Mouse (Mus musculus) kidney, postnatal 0 days (tissue): ENCODE data around the gene Fndc3b. TPM values are rescaled to one million over a fixed set of nuclear protein-coding genes. Genes with fewer than 3 reads are reported as not detected.
A peak's percentile ranks its signal among the peaks of the same experiment; 100 is the strongest.

Experiments
- ATAC-seq: fragments of 200-750 bp; cut with Nextera tagmentation; replicated peaks from 2 replicates; pipeline ENCODE4 v1.8.0; 2017; ENCODE audit warnings: low read depth, moderate number of reproducible peaks, moderate TSS enrichment, moderate library complexity; ENCODE audit not compliant: low FRiP score
- DNase-seq: peaks from one replicate; pipeline ENCODE4 v3.0.0-alpha.2; 2016; ENCODE audit warnings: low spot score
- H3K27ac ChIP-seq: fragments of 300-500 bp; sonication (generic); 2 replicates; pipeline ENCODE4 v1.5.1; 2014; ENCODE audit warnings: mild to moderate bottlenecking
- H3K27me3 ChIP-seq: fragments of 300-500 bp; sonication (generic); 2 replicates; pipeline ENCODE4 v1.6.1; 2014; ENCODE audit warnings: low read length, mixed read lengths; ENCODE audit not compliant: insufficient read depth
- H3K36me3 ChIP-seq: fragments of 300-500 bp; sonication (generic); 2 replicates; pipeline ENCODE4 v1.6.1; 2014; ENCODE audit warnings: low read length, mixed read lengths; ENCODE audit not compliant: insufficient read depth
- H3K4me1 ChIP-seq: fragments of 300-500 bp; sonication (generic); replicated peaks from 2 replicates; pipeline ENCODE4 v1.6.1; 2014; ENCODE audit warnings: antibody characterized with exemption, low read length, mixed read lengths; ENCODE audit not compliant: insufficient read depth
- H3K4me2 ChIP-seq: fragments of 300-500 bp; sonication (generic); 2 replicates; pipeline ENCODE4 v1.6.1; 2014; ENCODE audit warnings: mild to moderate bottlenecking, low read length, moderate library complexity, mixed read lengths
- H3K4me3 ChIP-seq: fragments of 300-500 bp; sonication (generic); replicated peaks from 2 replicates; pipeline ENCODE4 v1.5.1; 2014; ENCODE audit warnings: low read depth, low read length
- H3K9ac ChIP-seq: fragments of 300-500 bp; sonication (generic); 2 replicates; pipeline ENCODE4 v1.6.1; 2014; ENCODE audit warnings: low read depth, low read length
- H3K9me3 ChIP-seq: fragments of 300-500 bp; sonication (generic); replicated peaks from 2 replicates; pipeline ENCODE4 v1.6.1; 2016; ENCODE audit warnings: low read length, inconsistent platforms, mixed read lengths
- CTCF ChIP-seq: IDR thresholded peaks from 2 replicates; pipeline ENCODE4 v1.5.1; 2016; ENCODE audit warnings: antibody characterized with exemption, low read depth, mild to moderate bottlenecking, moderate library complexity
- WGBS: fragments of 180-500 bp; shearing (Covaris S2); extraction: QIAGEN DNeasy Blood & Tissue Kit; methylation state at CpG from one replicate; pipeline ENCODE4 v1.1.7; 2014; 5-methylcytosine and 5-hydroxymethylcytosine counted together
- polyA plus RNA-seq: library from polyadenylated mRNA; unstranded; fragments of >200 nt; fragmentation: Nextera tagmentation; extraction: Ambion mirVana; gene quantifications from 2 replicates; pipeline ENCODE4 v1.2.1, GENCODE M21; 2015

The Fndc3b gene
- polyA plus RNA-seq, 1 experiment from 2014 or later: 23.1 TPM

DNA sequence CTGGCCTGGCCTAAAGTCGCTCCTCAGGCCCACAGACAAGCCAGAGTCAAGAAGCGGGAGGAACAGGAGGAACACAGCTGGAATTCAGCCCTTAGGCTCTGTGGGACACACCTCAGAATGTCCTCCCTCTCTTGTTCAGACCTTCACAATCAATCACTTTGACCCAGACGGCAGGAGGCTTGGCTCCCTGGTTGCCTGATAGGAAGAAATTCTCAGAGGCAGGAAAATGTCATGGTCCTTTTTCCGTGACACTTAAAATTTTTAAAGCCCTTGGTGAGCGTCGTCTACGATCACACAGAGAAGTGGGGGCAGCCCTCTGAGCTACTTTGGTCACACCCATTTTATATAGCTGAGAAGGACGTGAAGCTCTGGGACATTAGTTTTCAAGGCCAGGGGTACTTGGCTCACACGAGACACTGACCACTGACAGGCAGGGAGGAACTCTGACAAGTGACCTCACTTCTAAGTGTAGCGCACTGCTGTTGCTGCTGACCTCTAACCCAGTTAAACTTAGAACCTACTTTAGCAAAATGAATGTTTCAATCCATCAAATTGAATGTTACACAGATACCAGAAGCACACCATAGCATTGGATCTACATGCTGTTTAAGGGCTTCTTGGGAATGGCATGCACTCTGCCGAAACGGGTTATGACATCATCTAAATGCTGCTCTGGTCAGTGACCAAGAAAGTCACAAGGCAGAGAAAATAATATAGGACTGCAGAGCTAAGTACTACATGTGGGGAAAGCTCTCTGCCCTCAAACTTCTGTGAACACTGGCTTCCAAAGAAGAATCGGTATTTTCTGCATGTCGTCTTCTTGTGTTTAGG lies 181.7 kb downstream of the Fndc3b start:
- Histone ChIP-seq H3K27ac (no peak overlapping the region), H3K27me3 (no peaks in the 10 kb centered on the region), H3K9ac (no peak overlapping the region), H3K9me3 (no peaks in the 10 kb centered on the region), H3K36me3 (peaks cover 31% of the 10 kb centered on the region), H3K4me1 (no peaks in the 10 kb centered on the region), H3K4me2 (no peak overlapping the region), H3K4me3 (no peak overlapping the region)
- no peak for TF ChIP-seq CTCF
- no peak for ATAC-seq
- DNase-seq: no peak
- 62% methylated on average over 14 of the region's 14 CpGs for WGBS

GRCm38 (mm10) chr3:27526991-27527390 lies 184.1 kb downstream of the Fndc3b start:
- no peaks in the 10 kb centered on the region for H3K27me3 ChIP-seq
- no peak for TF ChIP-seq CTCF
- DNase-seq (no peak), ATAC-seq (no peak)
- no peaks in the 10 kb centered on the region for H3K9me3 ChIP-seq
- H3K4me2 ChIP-seq: no peak overlapping the region
- H3K27ac ChIP-seq: no peak overlapping the region
- no peak overlapping the region for H3K9ac ChIP-seq
- peaks cover 23% of the 10 kb centered on the region for H3K36me3 ChIP-seq
- H3K4me1 ChIP-seq: no peaks in the 10 kb centered on the region
- WGBS: 94% methylated on average over 3 of the region's 3 CpGs
- no peak overlapping the region for H3K4me3 ChIP-seq

- peaks cover 11% of the 10 kb centered on the region; the same call in 1 of the 2 replicates for H3K36me3 ChIP-seq
- H3K9ac ChIP-seq: no peak overlapping the region
- TF ChIP-seq CTCF: no peak
- H3K27ac ChIP-seq: no peak overlapping the region
- 69% methylated on average over 12 of the region's 12 CpGs for WGBS
- no peaks in the 10 kb centered on the region for H3K9me3 ChIP-seq
- H3K4me1 ChIP-seq: no peaks in the 10 kb centered on the region
- ATAC-seq: no peak
- H3K27me3 ChIP-seq: no peaks in the 10 kb centered on the region
- no peak for DNase-seq
- H3K4me3 ChIP-seq: no peak overlapping the region
- no peak overlapping the region for H3K4me2 ChIP-seq
Measured at GRCm38 (mm10) chr3:27523176-27523936, 187.8 kb downstream of the Fndc3b start.

DNA sequence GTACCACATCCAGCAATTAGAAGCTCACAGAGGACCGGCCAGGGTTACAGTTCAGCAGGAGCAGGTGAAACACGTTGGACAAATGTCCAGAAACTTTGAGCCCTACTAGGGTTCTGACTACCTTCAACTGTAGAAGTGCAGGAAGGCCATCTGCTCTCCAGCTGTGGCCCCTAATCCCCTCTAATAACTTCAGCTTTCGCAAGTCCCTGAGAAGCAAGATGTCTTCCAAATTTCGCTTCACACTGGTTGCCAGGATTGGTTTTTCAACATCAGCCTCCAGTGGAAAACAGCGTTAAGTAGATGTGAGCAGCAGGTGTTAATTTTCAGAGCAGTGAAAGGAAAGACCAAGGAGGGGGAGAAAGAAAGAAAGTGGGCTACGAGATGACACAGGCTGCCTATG lies 190.7 kb downstream of the Fndc3b start:
- TF ChIP-seq CTCF: no peak
- 62% methylated on average over 6 of the region's 6 CpGs for WGBS

GRCm38 (mm10) chr3:27519481-27519880 lies 191.6 kb downstream of the Fndc3b start:
- ATAC-seq (no peak), DNase-seq (no peak)
- Histone ChIP-seq H3K36me3 (0 out of 2 replicates have a peak, but pooled peaks cover 8% of the 10 kb centered on the region), H3K27ac (no peak overlapping the region), H3K4me3 (no peak overlapping the region), H3K9ac (no peak overlapping the region), H3K27me3 (no peaks in the 10 kb centered on the region), H3K9me3 (no peaks in the 10 kb centered on the region), H3K4me1 (no peaks in the 10 kb centered on the region), H3K4me2 (no peak overlapping the region)
- no peak for TF ChIP-seq CTCF
- 85% methylated on average over 6 of the region's 6 CpGs for WGBS

More for the DNA sequence above, 190.7 kb downstream of the Fndc3b start:
- Histone ChIP-seq H3K9ac (no peak overlapping the region), H3K4me2 (no peak overlapping the region), H3K27me3 (no peaks in the 10 kb centered on the region), H3K4me3 (no peak overlapping the region), H3K36me3 (0 out of 2 replicates have a peak, but pooled peaks cover 8% of the 10 kb centered on the region), H3K4me1 (no peaks in the 10 kb centered on the region), H3K9me3 (no peaks in the 10 kb centered on the region), H3K27ac (no peak overlapping the region)
- DNase-seq (no peak), ATAC-seq (no peak)

DNA sequence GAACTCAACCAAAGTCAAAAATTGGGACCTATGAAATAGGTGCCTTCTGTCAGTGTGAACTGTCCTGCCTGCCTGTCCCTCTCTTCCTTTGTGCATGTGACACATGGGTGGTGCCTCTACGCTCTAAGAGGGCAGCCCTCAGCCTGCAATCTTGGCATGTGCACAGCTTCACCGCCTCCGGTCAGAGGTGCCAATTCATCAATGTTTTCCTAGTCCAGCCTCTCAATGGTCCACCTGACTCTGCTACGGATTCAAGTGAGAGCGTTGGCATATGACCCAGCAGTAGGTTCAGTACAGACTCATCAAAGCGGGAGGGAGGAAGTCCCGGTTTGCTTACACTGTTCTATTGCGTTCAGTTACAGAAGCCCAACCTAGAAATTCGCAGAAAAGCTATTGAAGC lies 192.2 kb downstream of the Fndc3b start:
- H3K9ac ChIP-seq: no peak overlapping the region
- H3K36me3 ChIP-seq: 0 out of 2 replicates have a peak, but pooled peaks cover 8% of the 10 kb centered on the region
- H3K27me3 ChIP-seq: no peaks in the 10 kb centered on the region
- H3K27ac ChIP-seq: no peak overlapping the region
- WGBS: 69% methylated on average over 9 of the region's 9 CpGs
- H3K4me1 ChIP-seq: no peaks in the 10 kb centered on the region
- H3K4me2 ChIP-seq: no peak overlapping the region
- peak; percentile 71 for ATAC-seq
- H3K4me3 ChIP-seq: no peak overlapping the region
- H3K9me3 ChIP-seq: no peaks in the 10 kb centered on the region
- no peak for TF ChIP-seq CTCF
- DNase-seq: no peak
